Mouse (Mus musculus) brain, embryonic 14.5 days (tissue): Measurements from ENCODE around the gene Rab10.

ENCODE experiments used
- CTCF ChIP-seq: fragments of 200-500 bp; IDR thresholded peaks from 2 replicates; pipeline ENCODE4 v1.5.1; 2012; ENCODE audit warnings: inconsistent platforms, mild to moderate bottlenecking, moderate library complexity, borderline replicate concordance; ENCODE audit not compliant: insufficient read depth, insufficient read length; ENCODE audit errors: extremely low read depth
- POLR2A ChIP-seq: fragments of 200-500 bp; IDR thresholded peaks from 2 replicates; pipeline ENCODE4 v1.6.1; 2012; ENCODE audit warnings: mild to moderate bottlenecking, inconsistent platforms, borderline replicate concordance; ENCODE audit not compliant: poor library complexity, insufficient read depth, insufficient read length, severe bottlenecking; ENCODE audit errors: extremely low read depth

DNA sequence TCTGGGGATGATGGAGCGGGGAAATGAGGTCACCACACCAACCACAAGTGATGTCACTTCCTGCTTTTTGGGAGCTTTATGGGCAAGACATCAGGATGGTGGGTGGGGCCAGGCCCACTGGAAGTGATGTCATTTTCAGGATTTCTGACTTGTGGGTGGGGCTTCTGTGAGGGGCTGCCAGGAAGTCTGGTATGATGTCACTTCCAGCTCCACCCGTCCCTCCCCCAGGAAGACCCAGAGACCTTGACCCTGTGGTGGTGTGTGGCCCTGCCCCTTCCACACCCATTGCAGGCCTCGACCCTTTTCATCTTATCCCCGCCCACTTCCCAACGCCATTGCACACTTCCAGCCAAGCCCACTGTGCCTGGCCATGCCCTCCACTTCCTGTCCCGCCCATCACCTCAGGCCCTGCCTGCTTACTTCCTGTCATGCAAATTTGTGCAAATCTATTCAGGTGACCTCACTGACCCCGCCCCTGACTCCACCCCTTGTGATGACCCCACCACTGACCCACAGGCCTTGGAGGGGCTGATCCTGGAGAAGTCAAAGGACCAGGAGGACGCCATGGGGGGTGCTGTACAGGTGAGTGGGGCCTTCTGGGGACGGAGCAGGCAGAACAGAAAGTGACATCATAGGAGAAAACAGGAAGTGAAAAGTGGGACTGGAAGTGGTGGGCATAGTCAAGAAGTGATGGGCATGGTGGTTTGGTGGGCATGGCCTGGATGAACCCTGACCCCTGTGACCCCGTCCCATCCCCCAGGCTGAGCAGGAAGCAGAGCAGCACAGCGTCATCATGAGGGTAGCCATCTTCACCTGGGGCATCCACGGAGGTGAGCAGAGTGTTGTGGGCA is 72.7 kb downstream of the Rab10 start:
- TF ChIP-seq POLR2A (no peak), CTCF (no peak)
